Mouse (Mus musculus): ENCODE measurements around the gene Fdx1l. TPM values are rescaled to one million over a fixed set of nuclear protein-coding genes. Genes with fewer than 3 reads are reported as not detected.

Gene Fdx1l
- polyA plus RNA-seq, 1 experiment from 2014 or later = 42.9 TPM

- H3K9ac ChIP-seq = no peak overlapping the region
- H3K4me3 ChIP-seq = no peak overlapping the region; the same call in 1 of the 2 replicates
- WGBS = 35% methylated on average over 9 of the region's 9 CpGs
- no peaks in the 10 kb centered on the region for H3K9me3 ChIP-seq (replicated peaks)
- H3K4me1 ChIP-seq (replicated peaks) = peaks cover 62% of the 10 kb centered on the region
- H3K36me3 ChIP-seq = no peaks in the 10 kb centered on the region
- H3K27me3 ChIP-seq = peaks cover 84% of the 10 kb centered on the region
- H3K27ac ChIP-seq = no peak overlapping the region
- ATAC-seq (replicated peaks; ENCODE audit: insufficient number of reproducible peaks, insufficient read depth, low FRiP score, low read depth) = no peak
- no peak overlapping the region for H3K4me2 ChIP-seq
These were observed 37.8 kb downstream of the Fdx1l start for GRCm38 (mm10) chr9:21035586-21035985.

- Histone ChIP-seq H3K27ac (no peak overlapping the region), H3K4me2 (no peak overlapping the region), H3K9me3 (replicated peaks) (no peaks in the 10 kb centered on the region), H3K36me3 (no peaks in the 10 kb centered on the region), H3K9ac (no peak overlapping the region), H3K4me3 (no peak overlapping the region), H3K4me1 (replicated peaks) (peaks cover 72% of the 10 kb centered on the region), H3K27me3 (peaks cover 77% of the 10 kb centered on the region)
- ATAC-seq (replicated peaks; ENCODE audit: insufficient number of reproducible peaks, insufficient read depth, low FRiP score, low read depth) = no peak
- WGBS = 5% methylated on average over 17 of the region's 17 CpGs
These were observed 38.8 kb downstream of the Fdx1l start for GRCm38 (mm10) chr9:21034481-21035085.

DNA sequence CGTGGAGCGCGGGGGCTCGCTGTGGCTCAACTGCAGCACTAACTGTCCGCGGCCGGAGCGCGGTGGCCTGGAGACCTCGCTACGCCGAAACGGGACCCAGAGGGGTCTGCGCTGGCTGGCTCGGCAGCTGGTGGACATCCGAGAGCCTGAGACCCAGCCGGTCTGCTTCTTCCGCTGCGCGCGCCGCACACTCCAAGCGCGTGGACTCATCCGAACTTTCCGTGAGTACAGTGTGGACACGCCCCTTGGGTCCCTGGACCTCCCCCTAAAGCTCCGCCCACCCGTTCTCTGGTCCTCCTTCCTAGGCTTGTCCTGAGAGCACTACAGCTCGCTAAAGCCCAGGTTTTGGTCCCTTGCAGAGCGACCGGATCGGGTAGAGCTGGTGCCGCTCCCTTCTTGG lies 40.3 kb downstream of the Fdx1l start:
- Histone ChIP-seq H3K27me3 (peaks cover 66% of the 10 kb centered on the region), H3K4me2 (peak overlapping the region; percentile 98), H3K9ac (peak overlapping the region; percentile 44), H3K4me1 (replicated peaks) (peaks cover 74% of the 10 kb centered on the region), H3K27ac (no peak overlapping the region), H3K36me3 (no peaks in the 10 kb centered on the region), H3K4me3 (peak overlapping the region; percentile 59), H3K9me3 (replicated peaks) (no peaks in the 10 kb centered on the region)
- peak; percentile 50 for ATAC-seq (replicated peaks; ENCODE audit: insufficient number of reproducible peaks, insufficient read depth, low FRiP score, low read depth)
- WGBS = 0% methylated on average over 34 of the region's 34 CpGs

DNA sequence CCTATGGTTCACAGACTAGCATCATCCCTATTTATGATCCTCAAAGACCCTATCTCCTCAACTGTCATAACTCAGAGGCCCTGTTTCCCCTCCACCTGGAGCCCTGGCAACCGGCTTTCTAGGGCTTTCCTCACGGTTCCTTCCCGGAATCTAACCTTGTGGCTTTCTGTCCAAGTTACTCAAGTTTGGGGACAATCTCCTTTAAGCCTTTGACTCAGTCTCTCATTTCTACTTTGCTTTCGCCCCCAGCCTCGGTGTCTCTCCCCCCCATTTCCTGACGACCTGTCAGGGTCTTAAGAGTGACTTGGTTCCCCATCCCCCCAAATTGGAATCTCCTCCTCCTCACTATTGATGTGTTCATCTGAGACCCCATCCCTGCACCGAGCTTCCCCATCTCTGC lies 40.9 kb downstream of the Fdx1l start:
- ATAC-seq (replicated peaks; ENCODE audit: insufficient number of reproducible peaks, insufficient read depth, low FRiP score, low read depth) = no peak
- WGBS = 2% methylated on average over 7 of the region's 7 CpGs
- H3K27me3 ChIP-seq = peaks cover 59% of the 10 kb centered on the region
- 0 out of 2 replicates have a peak overlapping the region, but pooled peaks have one; percentile 47 for H3K9ac ChIP-seq
- H3K4me2 ChIP-seq = peak overlapping the region; percentile 98
- H3K9me3 ChIP-seq (replicated peaks) = no peaks in the 10 kb centered on the region
- H3K4me3 ChIP-seq = peak overlapping the region; percentile 59
- H3K4me1 ChIP-seq (replicated peaks) = peaks cover 69% of the 10 kb centered on the region
- H3K36me3 ChIP-seq = no peaks in the 10 kb centered on the region
- no peak overlapping the region for H3K27ac ChIP-seq

DNA sequence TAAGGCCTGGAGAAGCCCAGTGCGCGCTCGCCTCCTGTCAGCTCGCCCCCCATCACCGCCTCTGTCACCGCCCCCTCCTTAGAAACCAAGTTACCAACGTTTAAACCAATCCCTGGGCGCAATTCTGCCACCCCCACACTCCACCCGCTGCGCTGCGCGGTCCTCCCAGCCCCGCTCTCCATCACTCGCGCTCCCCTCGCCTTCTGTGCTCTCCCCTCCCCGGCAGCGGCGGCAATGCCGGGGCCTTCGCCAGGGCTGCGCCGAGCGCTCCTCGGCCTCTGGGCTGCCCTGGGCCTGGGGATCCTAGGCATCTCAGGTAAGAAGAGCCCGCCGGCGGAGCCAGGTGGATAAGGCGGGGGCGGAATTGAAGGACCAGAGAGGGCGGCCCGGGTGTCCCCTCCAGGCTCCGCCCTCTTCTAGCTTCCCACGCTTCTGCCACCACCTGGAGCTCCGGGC lies 41.5 kb downstream of the Fdx1l start, which contains the start of gene Icam5:
Gene Icam5, plus strand, starts transcription at position 178 of the 456 bp plus-strand sequence.
- Histone ChIP-seq H3K4me1 (replicated peaks) (peaks cover 63% of the 10 kb centered on the region), H3K4me2 (peak within 1 kb of the TSS; percentile 98), H3K9me3 (replicated peaks) (no peaks in the 10 kb centered on the region), H3K27ac (peak within 1 kb of the TSS; percentile 64), H3K36me3 (no peaks in the 10 kb centered on the region), H3K27me3 (peaks cover 54% of the 10 kb centered on the region), H3K9ac (peak within 1 kb of the TSS; percentile 47), H3K4me3 (peak within 1 kb of the TSS; percentile 59)
- WGBS = under 1% methylated on average over 33 of the region's 35 CpGs
- ATAC-seq (replicated peaks; ENCODE audit: insufficient number of reproducible peaks, insufficient read depth, low FRiP score, low read depth) = no peak

DNA sequence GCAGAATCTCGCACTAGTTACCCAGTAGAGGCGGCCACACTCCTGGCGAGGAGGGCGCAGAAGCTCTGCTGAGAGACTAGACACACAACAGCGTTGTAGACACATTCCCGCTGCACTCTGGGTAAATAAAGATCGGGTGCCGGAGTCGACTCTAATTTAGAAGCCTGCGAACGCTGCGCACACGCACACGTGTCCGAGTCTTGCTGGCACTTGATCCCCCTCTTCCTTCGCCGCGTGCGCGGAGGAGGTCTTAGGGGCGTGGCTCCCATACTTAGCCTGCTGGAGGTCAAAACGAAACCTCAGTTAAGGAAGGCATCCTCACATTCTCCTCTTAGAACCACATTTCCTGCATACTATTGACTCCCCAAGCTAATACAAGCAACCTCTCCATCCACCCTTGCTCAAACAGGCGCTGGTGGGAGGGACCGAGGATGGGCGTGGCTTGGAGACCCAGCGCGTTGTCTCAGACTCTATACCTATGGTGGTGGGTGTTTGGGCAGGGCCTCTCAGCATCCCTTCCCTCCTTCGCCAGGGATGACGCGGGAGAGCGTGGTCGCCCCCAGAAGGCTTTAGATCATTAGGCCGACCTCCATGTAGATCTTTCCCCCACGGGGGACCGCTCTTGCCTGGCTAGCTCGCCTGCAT lies 42.0 kb downstream of the Fdx1l start:
- Histone ChIP-seq H3K4me1 (replicated peaks) (peaks cover 57% of the 10 kb centered on the region), H3K4me2 (peak overlapping the region; percentile 98), H3K4me3 (peak overlapping the region; percentile 59), H3K27me3 (peaks cover 50% of the 10 kb centered on the region), H3K9me3 (replicated peaks) (no peaks in the 10 kb centered on the region), H3K9ac (peak overlapping the region; percentile 47), H3K27ac (peak overlapping the region; percentile 64), H3K36me3 (no peaks in the 10 kb centered on the region)
- peak; percentile 10; the same call in 1 of the 2 replicates for ATAC-seq (replicated peaks; ENCODE audit: insufficient number of reproducible peaks, insufficient read depth, low FRiP score, low read depth)
- WGBS = 0% methylated on average over 36 of the region's 36 CpGs

DNA sequence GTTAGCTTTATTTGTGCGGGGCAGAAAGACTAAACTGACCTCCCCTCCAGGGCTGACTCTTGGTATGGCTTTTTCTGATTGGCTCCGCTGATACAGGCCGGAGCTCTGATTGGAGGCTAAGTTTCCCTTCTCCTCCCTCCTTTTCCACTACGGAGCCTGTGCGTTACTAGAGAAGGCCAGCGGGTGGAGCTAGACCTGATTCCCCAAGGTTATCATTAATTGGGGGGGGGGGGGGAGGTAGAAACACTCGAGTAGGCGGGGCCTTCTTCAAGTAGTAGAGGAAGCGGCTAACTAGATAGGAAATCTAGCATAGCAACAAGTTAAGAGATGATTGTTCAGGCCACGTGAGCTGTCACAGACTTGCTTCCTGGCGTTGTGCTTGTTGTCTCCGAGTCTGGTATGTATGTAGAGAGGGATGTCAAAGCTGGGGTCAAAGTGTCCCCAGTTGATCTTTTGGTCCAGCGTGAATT lies 42.6 kb downstream of the Fdx1l start:
- Histone ChIP-seq H3K4me1 (replicated peaks) (peaks cover 54% of the 10 kb centered on the region), H3K27ac (peak overlapping the region; percentile 64), H3K36me3 (no peaks in the 10 kb centered on the region), H3K9me3 (replicated peaks) (no peaks in the 10 kb centered on the region), H3K4me2 (peak overlapping the region; percentile 98), H3K9ac (peak overlapping the region; percentile 47), H3K4me3 (peak overlapping the region; percentile 59), H3K27me3 (peaks cover 46% of the 10 kb centered on the region)
- ATAC-seq (replicated peaks; ENCODE audit: insufficient number of reproducible peaks, insufficient read depth, low FRiP score, low read depth) = peak; percentile 49
- WGBS = under 1% methylated on average over 13 of the region's 13 CpGs

- H3K27ac ChIP-seq = no peak overlapping the region
- H3K36me3 ChIP-seq = no peaks in the 10 kb centered on the region
- no peaks in the 10 kb centered on the region for H3K9me3 ChIP-seq (replicated peaks)
- H3K4me3 ChIP-seq = peak overlapping the region; percentile 59
- peaks cover 46% of the 10 kb centered on the region for H3K27me3 ChIP-seq
- H3K4me1 ChIP-seq (replicated peaks) = peaks cover 52% of the 10 kb centered on the region
- WGBS = 17% methylated on average over 22 of the region's 22 CpGs
- peak overlapping the region; percentile 98 for H3K4me2 ChIP-seq
- H3K9ac ChIP-seq = peak overlapping the region; percentile 49; the same call in 1 of the 2 replicates
- no peak for ATAC-seq (replicated peaks; ENCODE audit: insufficient number of reproducible peaks, insufficient read depth, low FRiP score, low read depth)
These were observed 43.3 kb downstream of the Fdx1l start for GRCm38 (mm10) chr9:21030055-21030600.

DNA sequence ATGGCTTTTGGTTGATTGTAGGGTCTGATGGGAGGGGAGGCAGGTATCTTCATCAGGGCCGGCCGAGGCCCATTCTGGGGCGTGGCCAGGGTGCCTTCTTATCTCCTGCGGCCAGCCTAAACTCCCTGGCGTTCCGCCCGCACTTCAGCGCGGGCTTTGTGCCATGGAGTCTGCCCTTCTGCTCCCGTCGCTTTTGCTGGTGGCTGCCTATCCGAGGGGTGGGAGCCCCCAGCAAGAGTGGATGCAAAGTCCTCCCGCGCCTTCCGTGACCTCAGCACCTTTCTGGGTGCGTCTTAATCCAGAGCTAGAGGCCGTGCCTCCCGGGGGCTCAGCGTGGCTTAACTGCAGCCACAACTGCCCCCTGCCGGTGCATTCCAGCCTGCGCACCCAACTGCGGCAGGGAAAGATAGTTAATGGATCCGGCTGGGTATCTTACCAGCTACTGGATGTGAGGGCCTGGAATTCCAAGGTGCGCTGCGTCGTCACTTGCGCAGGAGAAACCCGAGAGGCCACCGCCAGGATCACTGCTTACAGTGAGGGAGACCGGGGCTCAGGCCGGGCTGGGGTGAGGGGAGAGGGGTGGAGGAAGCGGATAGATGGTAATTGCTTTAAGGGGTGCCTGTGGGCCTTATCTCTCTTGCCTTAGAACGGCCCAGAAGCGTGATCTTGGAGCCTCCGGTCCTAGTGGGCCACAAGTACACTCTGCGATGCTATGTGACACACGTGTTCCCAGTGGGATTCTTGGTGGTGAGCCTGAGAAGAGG lies 43.9 kb downstream of the Fdx1l start, which contains the start of gene Icam4:
Gene Icam4, plus strand, starts transcription at position 83 of the 764 bp plus-strand sequence.
- peaks cover 40% of the 10 kb centered on the region for H3K27me3 ChIP-seq
- no peaks in the 10 kb centered on the region for H3K9me3 ChIP-seq (replicated peaks)
- H3K27ac ChIP-seq = peak within 1 kb of the TSS; percentile 38; the same call in 1 of the 2 replicates
- H3K9ac ChIP-seq = peak within 1 kb of the TSS; percentile 49
- 0 out of 2 replicates have a peak, but pooled peaks have one; percentile 27 for ATAC-seq (replicated peaks; ENCODE audit: insufficient number of reproducible peaks, insufficient read depth, low FRiP score, low read depth)
- no peaks in the 10 kb centered on the region for H3K36me3 ChIP-seq
- peak within 1 kb of the TSS; percentile 59 for H3K4me3 ChIP-seq
- peaks cover 48% of the 10 kb centered on the region for H3K4me1 ChIP-seq (replicated peaks)
- WGBS = 2% methylated on average over 37 of the region's 37 CpGs
- peak within 1 kb of the TSS; percentile 98 for H3K4me2 ChIP-seq

DNA sequence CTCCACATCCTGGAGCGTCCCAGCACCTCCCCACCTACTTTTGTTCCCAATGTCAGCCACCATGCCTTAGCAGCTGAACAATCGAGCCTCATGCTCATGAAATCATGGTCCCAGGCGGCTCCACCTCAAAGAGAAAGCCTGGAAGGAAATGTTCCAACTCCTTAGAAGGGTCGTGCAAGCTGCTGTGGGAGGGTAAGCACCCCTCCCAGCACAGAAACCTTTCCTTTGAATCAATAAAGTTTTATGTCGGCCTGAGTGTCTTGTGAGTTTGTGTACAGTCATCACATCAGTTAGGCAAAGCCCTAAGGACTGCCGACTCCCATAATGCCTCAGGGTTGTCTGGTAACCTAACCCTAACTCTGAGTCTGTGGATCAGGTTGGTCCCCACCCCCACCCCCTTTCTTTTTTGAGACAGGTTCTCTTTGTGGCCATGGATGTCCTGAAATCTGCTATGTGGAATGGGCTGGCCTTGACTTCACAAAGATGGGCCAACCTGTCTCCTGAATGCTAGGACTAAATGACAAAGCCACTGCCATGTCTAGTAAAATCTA lies 44.8 kb downstream of the Fdx1l start:
- Histone ChIP-seq H3K27ac (no peak overlapping the region), H3K9me3 (replicated peaks) (no peaks in the 10 kb centered on the region), H3K27me3 (peaks cover 33% of the 10 kb centered on the region), H3K36me3 (no peaks in the 10 kb centered on the region), H3K4me2 (0 out of 2 replicates have a peak overlapping the region, but pooled peaks have one; percentile 98), H3K4me1 (replicated peaks) (peaks cover 48% of the 10 kb centered on the region), H3K9ac (no peak overlapping the region), H3K4me3 (no peak overlapping the region)
- 66% methylated on average over 6 of the region's 6 CpGs for WGBS
- ATAC-seq (replicated peaks; ENCODE audit: insufficient number of reproducible peaks, insufficient read depth, low FRiP score, low read depth) = no peak

Measured in heart, embryonic 15.5 days (tissue).